Mouse (Mus musculus): ENCODE measurements around the gene Gm48552.

- no peak for TF ChIP-seq POLR2A (IDR thresholded peaks at IDR 0.05; ENCODE audit: low read depth, low read length)
- no peak for TF ChIP-seq CTCF (conservative IDR thresholded peaks at IDR 0.05; ENCODE audit: insufficient read depth, insufficient read length, low read depth, low read length)
Observed at GRCm38 (mm10) chr10:81355533-81355932, 33.3 kb upstream of the Gm48552 start.

Data from kidney, adult 2 months (tissue).